Mouse (Mus musculus): ENCODE data around the gene Sgms2. TPM values are rescaled to one million over a fixed set of nuclear protein-coding genes. Genes with fewer than 3 reads are reported as not detected.

Gene Sgms2
- polyA plus RNA-seq, 1 experiment from 2014 or later: 1.3 TPM

Other genes starting within 250 kb of the Sgms2 start
- gene Hadh, start 219.3 kb downstream of the Sgms2 start, polyA plus RNA-seq (2014; fragmentation: Nextera tagmentation; extraction: Ambion mirVana): 142 and 174 TPM in 2 replicates
- gene Cyp2u1, start 188.2 kb downstream of the Sgms2 start, polyA plus RNA-seq (2014; fragmentation: Nextera tagmentation; extraction: Ambion mirVana): 8.1 and 8.4 TPM in 2 replicates
- 43.8 and 44.9 TPM in 2 replicates for gene Papss1, start 73.4 kb upstream of the Sgms2 start, polyA plus RNA-seq (2014; fragmentation: Nextera tagmentation; extraction: Ambion mirVana)